Mouse (Mus musculus): ENCODE data around the gene Elp1. TPM values are rescaled to one million over a fixed set of nuclear protein-coding genes. Genes with fewer than 3 reads are reported as not detected.

Elp1 gene
- total RNA-seq, 4 experiments from 2014 or later: 20.0 to 22.7 (median 21.4) TPM

GRCm38 (mm10) chr4:56768913-56769312, 33.2 kb downstream of the Elp1 start:
- DNase-seq (ENCODE audit: low spot score): peak; percentile 31

DNA sequence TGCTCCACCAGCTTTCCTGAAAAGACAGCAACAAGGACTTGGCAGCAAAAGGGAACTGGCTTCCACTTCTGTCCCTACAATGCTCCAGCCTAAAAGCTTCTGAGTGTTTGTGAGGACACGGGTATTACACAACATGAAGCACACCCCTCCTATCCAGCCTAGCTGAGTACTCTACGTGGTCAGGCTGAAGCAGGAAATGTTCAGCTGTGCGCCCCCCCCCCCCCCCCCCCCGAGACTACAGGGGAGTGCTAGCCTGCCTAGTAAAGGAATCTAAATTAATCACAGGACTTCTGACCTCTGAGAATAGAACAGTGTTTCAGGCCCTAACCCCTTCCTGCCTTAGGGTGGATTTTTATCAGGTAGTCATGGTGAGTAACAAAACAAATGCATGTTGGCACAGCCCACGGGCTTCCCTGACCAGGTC, 34.3 kb downstream of the Elp1 start:
- peak; percentile 39 for DNase-seq (ENCODE audit: low spot score)

GRCm38 (mm10) chr4:56757693-56758092, 44.4 kb downstream of the Elp1 start:
- DNase-seq (ENCODE audit: low spot score): no peak

- DNase-seq (ENCODE audit: low spot score): no peak
These were observed 45.0 kb downstream of the Elp1 start for GRCm38 (mm10) chr4:56756966-56757600.

GRCm38 (mm10) chr4:56756021-56756420, 46.1 kb downstream of the Elp1 start:
- no peak for DNase-seq (ENCODE audit: low spot score)

DNA sequence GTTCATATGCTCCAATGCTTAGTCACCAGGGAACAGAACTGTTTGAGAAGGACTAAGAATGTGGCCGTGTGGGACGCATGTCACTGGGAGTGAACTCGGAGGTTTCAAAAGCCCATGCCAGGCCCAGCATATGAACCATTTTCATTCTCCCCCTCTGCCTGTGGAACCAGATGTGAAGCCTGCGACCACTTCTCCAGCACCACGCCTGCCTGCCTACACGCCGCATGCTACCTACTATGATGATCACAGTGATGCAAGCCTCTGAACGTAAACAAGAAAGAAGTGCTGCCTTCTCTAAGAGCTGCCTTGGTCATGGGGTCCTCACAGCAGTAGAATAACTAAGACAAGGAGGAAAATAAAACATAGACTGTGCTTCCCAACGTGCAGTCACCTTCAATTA, 54.7 kb downstream of the Elp1 start:
- DNase-seq (ENCODE audit: low spot score): no peak

- DNase-seq (ENCODE audit: low spot score): no peak
These were observed 55.8 kb downstream of the Elp1 start for GRCm38 (mm10) chr4:56746345-56746744.

DNA sequence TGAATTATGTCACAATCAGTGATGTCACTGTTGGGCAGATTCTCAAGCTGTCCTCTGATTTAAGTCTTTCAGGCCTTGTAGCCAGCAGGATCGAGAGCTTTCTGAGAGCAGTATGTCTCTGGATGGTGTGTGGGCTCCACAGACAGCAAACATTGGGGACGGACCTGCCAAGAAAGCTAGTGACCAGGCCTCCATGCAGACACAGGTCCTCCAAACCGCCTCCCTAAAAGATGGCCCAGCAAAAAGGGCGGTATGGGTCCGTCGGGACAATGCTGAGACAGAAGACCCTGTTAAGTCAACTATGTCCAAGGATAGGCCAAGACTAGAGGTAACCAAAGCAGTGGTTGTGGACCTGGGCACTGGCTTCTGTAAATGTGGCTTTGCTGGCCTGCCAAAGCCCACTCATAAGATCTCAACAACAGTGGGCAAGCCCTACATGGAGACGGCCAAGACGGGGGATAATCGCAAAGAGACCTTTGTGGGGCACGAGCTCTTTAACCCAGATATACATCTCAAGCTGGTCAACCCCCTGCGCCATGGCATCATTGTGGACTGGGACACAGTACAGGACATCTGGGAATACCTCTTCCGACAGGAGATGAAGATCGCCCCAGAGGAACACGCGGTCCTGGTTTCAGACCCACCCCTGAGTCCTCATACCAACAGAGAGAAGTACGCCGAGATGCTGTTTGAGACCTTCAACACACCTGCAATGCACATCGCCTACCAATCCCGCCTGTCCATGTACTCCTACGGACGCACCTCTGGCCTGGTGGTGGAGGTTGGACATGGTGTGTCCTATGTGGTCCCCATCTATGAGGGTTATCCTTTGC, 58.6 kb downstream of the Elp1 start, which contains the start of gene Actl7a:
Actl7a (plus strand) TSS at position 51 of the 833 bp plus-strand sequence.
- no peak for DNase-seq (ENCODE audit: low spot score)

GRCm38 (mm10) chr4:56742698-56743097, 59.4 kb downstream of the Elp1 start:
- DNase-seq (ENCODE audit: low spot score): no peak

DNA sequence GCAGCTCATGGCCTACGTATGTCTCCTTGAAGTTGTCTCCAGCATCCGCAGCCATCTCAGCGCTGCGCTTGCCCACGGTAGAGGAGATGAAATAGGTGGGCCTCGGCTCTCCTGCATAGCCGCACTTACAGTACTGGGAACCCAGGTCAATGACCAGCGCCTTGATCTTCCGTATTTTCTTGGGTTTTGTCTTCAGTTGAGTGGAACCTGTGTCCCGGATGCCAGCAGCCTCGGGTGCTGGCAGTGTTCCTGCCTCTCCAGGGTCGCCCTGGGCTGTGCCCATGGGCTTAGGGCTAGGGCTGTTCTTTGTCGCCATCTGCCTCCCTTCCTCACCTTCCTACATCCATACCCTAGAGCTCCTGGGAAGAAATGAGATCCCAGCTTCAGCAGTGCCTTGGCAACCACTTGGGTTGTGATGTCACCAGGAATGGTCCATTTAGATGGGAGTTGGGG, 61.1 kb downstream of the Elp1 start, which contains the start of gene Actl7b:
Actl7b (minus strand) TSS at position 403 of the 453 bp plus-strand sequence.
- no peak for DNase-seq (ENCODE audit: low spot score)

GRCm38 (mm10) chr4:56740611-56741010, 61.5 kb downstream of the Elp1 start:
- no peak for DNase-seq (ENCODE audit: low spot score)

DNA sequence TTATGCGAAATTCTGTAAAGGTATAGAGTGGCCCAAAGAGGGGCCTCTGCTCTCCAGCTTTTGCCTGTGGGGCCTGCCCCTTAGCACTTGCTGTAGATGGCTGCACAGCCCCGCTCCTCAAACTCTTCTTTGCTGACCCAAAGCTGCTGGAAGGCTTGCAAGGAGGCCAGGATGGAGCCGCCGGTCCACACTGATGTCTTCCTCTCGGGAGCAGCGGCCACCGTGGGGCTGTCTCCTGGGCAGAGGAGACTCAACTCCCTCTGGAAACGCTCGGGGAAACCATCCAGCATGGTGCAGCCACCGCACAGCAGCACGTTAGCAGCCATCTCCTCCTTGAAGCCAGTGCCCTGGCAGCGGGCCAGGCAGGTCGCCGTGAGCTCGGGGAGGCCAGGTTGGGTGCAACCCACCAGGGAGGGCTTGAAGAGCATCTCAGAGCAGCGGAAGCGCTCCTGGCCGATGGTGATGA, 62.1 kb downstream of the Elp1 start, which contains the start of gene Gm26657:
Gm26657 (plus strand) TSS at position 51 of the 466 bp plus-strand sequence.
- no peak for DNase-seq (ENCODE audit: low spot score)

DNA sequence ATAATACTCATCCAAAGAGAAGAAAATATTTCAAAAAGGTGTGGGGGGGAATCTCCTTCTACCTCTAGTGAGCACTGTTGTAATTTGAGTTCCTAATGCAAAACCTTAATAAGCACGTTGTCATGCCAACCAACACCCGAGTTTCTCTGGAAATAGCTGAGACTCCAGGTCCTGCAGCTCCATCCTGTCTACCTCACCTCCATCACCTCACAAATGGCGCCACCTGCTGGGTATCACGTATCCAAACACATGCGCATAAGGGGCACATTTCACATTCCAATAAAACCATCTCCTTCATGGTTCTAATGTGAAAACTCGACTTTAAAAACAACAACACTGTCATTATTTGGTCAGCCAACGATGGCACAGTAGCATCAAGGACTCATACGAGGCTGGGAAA, 76.3 kb downstream of the Elp1 start:
- DNase-seq (ENCODE audit: low spot score): no peak

GRCm38 (mm10) chr4:56723237-56723636, 78.9 kb downstream of the Elp1 start:
- DNase-seq (ENCODE audit: low spot score): no peak

DNA sequence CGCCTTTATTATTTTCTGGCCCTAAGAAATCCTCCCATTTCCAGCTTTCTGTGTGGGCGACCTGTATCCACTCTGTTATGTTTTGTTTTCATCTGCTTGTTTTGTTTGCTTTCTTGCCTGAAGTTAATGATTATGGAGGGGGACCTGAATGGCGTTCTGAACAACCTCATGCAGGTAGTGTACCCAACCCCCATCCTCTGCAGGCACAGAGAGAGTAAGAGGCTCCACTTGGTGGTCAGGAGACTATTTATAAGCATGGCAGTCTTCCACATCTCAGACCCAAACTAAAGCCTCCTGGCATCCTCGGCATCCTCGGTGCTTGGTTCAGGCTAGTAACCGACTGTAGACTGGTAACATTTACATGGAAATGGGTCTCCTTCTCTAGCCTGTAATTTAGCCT, 79.8 kb downstream of the Elp1 start:
- no peak for DNase-seq (ENCODE audit: low spot score)

DNA sequence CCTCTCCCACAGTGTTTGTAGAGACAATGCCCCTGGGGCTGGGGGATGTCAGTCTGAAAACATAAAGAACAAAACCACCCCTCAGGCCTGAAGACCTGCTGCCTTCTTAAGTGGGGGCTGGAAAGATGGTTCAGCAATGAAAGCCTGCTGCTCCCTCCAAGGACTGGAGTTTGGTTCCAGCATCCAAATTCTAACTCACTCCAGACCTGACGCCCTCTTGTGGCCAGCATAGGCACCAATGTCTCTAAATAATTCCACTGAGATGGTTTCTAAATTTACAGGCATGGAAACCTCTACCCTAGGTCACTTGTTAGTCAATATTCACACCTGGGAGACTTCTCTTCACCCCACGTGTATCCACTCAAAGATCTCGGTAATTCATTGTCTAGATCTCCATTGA, 80.7 kb downstream of the Elp1 start:
- DNase-seq (ENCODE audit: low spot score): no peak

DNA sequence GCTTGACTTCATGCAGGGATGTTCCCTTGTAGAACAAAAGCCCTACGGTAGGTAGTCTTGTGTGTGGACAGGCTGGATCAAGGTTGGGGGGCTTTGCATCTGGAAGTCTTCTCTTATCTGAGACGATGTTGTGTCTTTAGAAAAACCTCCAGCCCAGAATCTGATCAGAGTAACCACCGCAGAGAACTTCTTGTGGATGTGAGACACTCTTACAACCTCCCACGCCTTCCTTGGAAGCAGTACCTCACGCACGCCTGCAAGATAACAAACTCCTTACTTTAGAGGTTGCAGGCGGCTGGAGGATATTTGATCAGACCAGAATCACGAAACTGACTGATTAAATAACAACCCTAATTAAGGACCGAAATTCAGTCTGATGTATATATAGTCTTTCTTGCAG, 81.7 kb downstream of the Elp1 start:
- no peak for DNase-seq (ENCODE audit: low spot score)

GRCm38 (mm10) chr4:56719456-56719855, 82.7 kb downstream of the Elp1 start:
- DNase-seq (ENCODE audit: low spot score): peak; percentile 33

DNA sequence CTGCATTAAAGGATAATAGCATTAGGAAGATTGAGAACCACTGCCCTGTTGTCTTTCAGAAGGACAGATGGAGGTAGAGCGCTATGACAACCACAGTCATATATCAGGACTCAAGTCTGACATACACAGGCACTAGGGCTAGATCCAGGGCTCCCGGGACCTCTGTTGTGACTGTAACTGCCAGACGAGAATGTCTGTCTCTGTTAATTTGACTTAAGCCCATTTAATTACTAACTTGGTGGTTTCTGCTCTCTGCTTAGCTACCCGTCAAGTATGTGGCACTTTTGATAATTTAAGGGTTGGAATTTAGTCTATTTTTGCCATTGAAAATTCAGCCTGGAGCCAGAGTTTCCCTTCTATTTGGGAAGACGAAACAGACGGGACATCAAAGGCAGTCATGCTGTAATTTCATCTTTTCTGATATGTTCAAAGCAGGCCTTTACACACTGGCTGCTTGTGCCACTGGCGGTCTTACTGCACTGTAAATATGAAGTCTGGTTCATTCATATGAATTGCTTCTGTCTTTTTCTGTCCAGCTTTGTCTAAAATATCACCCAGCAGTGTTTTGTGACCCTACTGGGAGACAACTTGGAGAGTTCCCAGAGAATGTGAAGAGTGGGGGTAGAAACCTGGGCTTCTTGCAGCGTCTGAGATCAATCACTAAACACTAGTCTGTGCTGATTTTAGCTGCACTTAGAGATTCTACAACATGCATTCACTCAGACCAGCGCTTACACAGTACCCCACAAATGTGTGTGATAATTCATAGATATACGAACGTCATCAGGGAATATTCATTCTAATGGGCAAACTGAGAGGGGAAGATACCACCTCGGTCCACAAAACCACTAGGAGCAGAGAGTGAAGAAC, 83.3 kb downstream of the Elp1 start:
- DNase-seq (ENCODE audit: low spot score): no peak

DNA sequence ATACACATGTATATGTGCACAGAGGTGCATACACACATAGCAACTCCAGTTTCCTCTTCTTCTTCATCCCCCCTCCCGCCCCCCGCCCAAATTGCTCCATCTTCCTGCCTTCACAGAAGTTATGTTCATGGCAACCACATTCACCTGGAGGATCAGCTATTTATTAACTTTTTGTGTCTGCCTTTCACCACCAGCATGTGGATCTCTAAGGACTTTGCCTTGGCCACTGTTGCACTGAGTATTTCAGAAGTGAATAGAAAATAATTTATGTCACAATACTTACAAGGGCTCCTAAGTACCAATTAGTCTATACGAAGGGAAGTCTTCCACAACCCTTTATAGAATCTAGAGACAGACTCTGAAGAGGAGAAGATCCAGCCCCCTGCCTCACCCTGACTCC, 84.2 kb downstream of the Elp1 start:
- DNase-seq (ENCODE audit: low spot score): no peak

- DNase-seq (ENCODE audit: low spot score): no peak
These were observed 85.3 kb downstream of the Elp1 start for GRCm38 (mm10) chr4:56716801-56717200.

GRCm38 (mm10) chr4:56713155-56713554, 89.0 kb downstream of the Elp1 start:
- no peak for DNase-seq (ENCODE audit: low spot score)

Data from heart, adult 8-10 months (tissue).